ENCODE assay signal across 29 mouse cellular contexts in genomic region chr9:27824424-27824823, GRCm38 (mm10). TPM values are rescaled to one million over a fixed set of nuclear protein-coding genes. Genes with fewer than 3 reads are reported as not detected.
DNase-seq lines count a peak whose midpoint lies in the region; ATAC-seq lines count a peak whose summit lies in the region.
"Had no signal": no experiment of that assay in that cellular context is flagged by ENCODE, and none has a peak within 500 bp of the region (broad histone marks: within the 10 kb centered on the region; RNA-seq: fewer than 3 reads in every experiment).

No protein-coding gene starts in this region.

- H3K4me2 ChIP-seq in kidney, embryonic 16.5 days (replicated peaks; ENCODE audit: low read depth, low read length), result no peak overlapping the region
- H3K4me2 ChIP-seq in limb, embryonic 11.5 days (ENCODE audit: low read depth, severe bottlenecking), result no peak overlapping the region
- H3K4me2 ChIP-seq in stomach, embryonic 14.5 days (replicated peaks; ENCODE audit: low read depth, low read length), result no peak overlapping the region
- H3K4me2 ChIP-seq: embryonic facial prominence, embryonic 15.5 days; forebrain, embryonic 12.5 days; heart, embryonic 11.5 days; hindbrain, embryonic 13.5 days; limb, embryonic 15.5 days; liver, embryonic 13.5 days; midbrain, embryonic 12.5 days; neural tube, embryonic 12.5 days had no signal

- DNase-seq in kidney, adult 18-20 months, result no peak
- peak; percentile 23 for DNase-seq in limb, embryonic 11.5 days (ENCODE audit: low spot score)
- no peak for DNase-seq in limb, embryonic 10.5 days (ENCODE audit: low spot score)
- peak; percentile 53 for DNase-seq in NIH3T3 (ENCODE audit: low read depth)
- DNase-seq in hindbrain, embryonic 10.5 days (ENCODE audit: low spot score), result no peak
- no peak for DNase-seq in heart, embryonic 10.5 days (ENCODE audit: low spot score)
- DNase-seq: adrenal gland, postnatal 25 days; cerebellum, adult 11-12 months; cerebellum, postnatal 10 days; forebrain, postnatal 0 days; gastrocnemius, postnatal 10 days; heart, postnatal 36 days; liver, embryonic 13.5 days; lung, postnatal 36 days; thymus, adult 18-20 months; thymus, postnatal 25 days had no signal

- no peak overlapping the region for H3K27ac ChIP-seq in kidney, embryonic 16.5 days (ENCODE audit: low read length)
- H3K27ac ChIP-seq in limb, embryonic 11.5 days (replicated peaks; ENCODE audit: low read depth, low read length), result no peak overlapping the region
- no peak overlapping the region for H3K27ac ChIP-seq in limb, embryonic 10.5 days
- no peak overlapping the region for H3K27ac ChIP-seq in stomach, embryonic 14.5 days (ENCODE audit: low read length)
- no peak overlapping the region for H3K27ac ChIP-seq in hindbrain, embryonic 10.5 days
- no peak overlapping the region for H3K27ac ChIP-seq in heart, embryonic 10.5 days
- H3K27ac ChIP-seq: embryonic facial prominence, embryonic 10.5 days; embryonic facial prominence, embryonic 15.5 days; forebrain, embryonic 12.5 days; hindbrain, embryonic 13.5 days; limb, embryonic 15.5 days; liver, embryonic 13.5 days; midbrain, embryonic 12.5 days; neural tube, embryonic 12.5 days had no signal

- no peak overlapping the region for H3K9ac ChIP-seq in kidney, embryonic 16.5 days (replicated peaks; ENCODE audit: low read length)
- no peak overlapping the region for H3K9ac ChIP-seq in limb, embryonic 11.5 days (ENCODE audit: low read length)
- H3K9ac ChIP-seq in stomach, embryonic 14.5 days (replicated peaks; ENCODE audit: low read depth, low read length), result no peak overlapping the region
- H3K9ac ChIP-seq: embryonic facial prominence, embryonic 15.5 days; forebrain, embryonic 12.5 days; forebrain, postnatal 0 days; hindbrain, embryonic 13.5 days; limb, embryonic 15.5 days; liver, embryonic 13.5 days; midbrain, embryonic 12.5 days; neural tube, embryonic 12.5 days had no signal

- ATAC-seq in kidney, embryonic 16.5 days (ENCODE audit: low FRiP score, low TSS enrichment), result peak; percentile 75
- ATAC-seq in limb, embryonic 11.5 days (ENCODE audit: insufficient number of reproducible peaks, low FRiP score, low TSS enrichment, low read depth), result peak; percentile 60; the same call in 1 of the 2 replicates
- peak; percentile 74; the same call in 1 of the 2 replicates for ATAC-seq in stomach, embryonic 14.5 days (ENCODE audit: insufficient number of reproducible peaks, insufficient read depth, low FRiP score, low read depth)
- ATAC-seq: CD4-positive, CD25-positive, alpha-beta regulatory T cell, adult 4 months; forebrain, postnatal 0 days; intestine, postnatal 0 days had no signal

- H3K9me3 ChIP-seq in kidney, embryonic 16.5 days (ENCODE audit: low read length), result no peaks in the 10 kb centered on the region
- no peaks in the 10 kb centered on the region for H3K9me3 ChIP-seq in limb, embryonic 11.5 days (ENCODE audit: control insufficient read depth, low read length)
- H3K9me3 ChIP-seq in limb, embryonic 10.5 days (replicated peaks), result no peaks in the 10 kb centered on the region
- no peaks in the 10 kb centered on the region for H3K9me3 ChIP-seq in stomach, embryonic 14.5 days (ENCODE audit: control insufficient read depth, low read depth, low read length)
- no peaks in the 10 kb centered on the region for H3K9me3 ChIP-seq in hindbrain, embryonic 10.5 days
- H3K9me3 ChIP-seq in heart, embryonic 10.5 days, result no peaks in the 10 kb centered on the region
- H3K9me3 ChIP-seq: embryonic facial prominence, embryonic 10.5 days; embryonic facial prominence, embryonic 15.5 days; forebrain, embryonic 12.5 days; hindbrain, embryonic 13.5 days; limb, embryonic 15.5 days; liver, embryonic 13.5 days; midbrain, embryonic 12.5 days; neural tube, embryonic 12.5 days had no signal

- H3K4me1 ChIP-seq in kidney, embryonic 16.5 days (ENCODE audit: insufficient read depth, low read length), result no peaks in the 10 kb centered on the region
- H3K4me1 ChIP-seq in limb, embryonic 11.5 days (ENCODE audit: control insufficient read depth, insufficient read depth, low read length), result no peaks in the 10 kb centered on the region
- H3K4me1 ChIP-seq in limb, embryonic 10.5 days, result 0 out of 2 replicates have a peak, but pooled peaks cover 7% of the 10 kb centered on the region
- H3K4me1 ChIP-seq in stomach, embryonic 14.5 days (ENCODE audit: control insufficient read depth, insufficient read depth, low read length), result no peaks in the 10 kb centered on the region; the same call in 1 of the 2 replicates
- H3K4me1 ChIP-seq in hindbrain, embryonic 10.5 days (replicated peaks), result no peaks in the 10 kb centered on the region
- H3K4me1 ChIP-seq in heart, embryonic 10.5 days, result no peaks in the 10 kb centered on the region
- H3K4me1 ChIP-seq: embryonic facial prominence, embryonic 10.5 days; embryonic facial prominence, embryonic 15.5 days; forebrain, embryonic 12.5 days; hindbrain, embryonic 13.5 days; limb, embryonic 15.5 days; liver, embryonic 13.5 days; midbrain, embryonic 12.5 days; neural tube, embryonic 12.5 days had no signal

- WGBS in kidney, embryonic 16.5 days, result 30% methylated on average over 7 of the region's 7 CpGs
- 37% methylated on average over 7 of the region's 7 CpGs for WGBS in limb, embryonic 11.5 days
- 44% methylated on average over 7 of the region's 7 CpGs for WGBS in limb, embryonic 10.5 days
- WGBS in stomach, embryonic 14.5 days, result 15% methylated on average over 7 of the region's 7 CpGs
- 86% methylated on average over 7 of the region's 7 CpGs for WGBS in hindbrain, embryonic 10.5 days
- 74% methylated on average over 7 of the region's 7 CpGs for WGBS in heart, embryonic 10.5 days

- H3K4me3 ChIP-seq in kidney, embryonic 16.5 days (ENCODE audit: low read length), result no peak overlapping the region
- no peak overlapping the region for H3K4me3 ChIP-seq in limb, embryonic 11.5 days (ENCODE audit: low read depth, low read length)
- no peak overlapping the region for H3K4me3 ChIP-seq in limb, embryonic 10.5 days
- H3K4me3 ChIP-seq in stomach, embryonic 14.5 days (ENCODE audit: low read depth, low read length), result no peak overlapping the region
- H3K4me3 ChIP-seq in hindbrain, embryonic 10.5 days, result no peak overlapping the region
- no peak overlapping the region for H3K4me3 ChIP-seq in heart, embryonic 10.5 days
- H3K4me3 ChIP-seq: embryonic facial prominence, embryonic 10.5 days; embryonic facial prominence, embryonic 15.5 days; forebrain, embryonic 12.5 days; hindbrain, embryonic 13.5 days; limb, embryonic 15.5 days; liver, embryonic 13.5 days; midbrain, embryonic 12.5 days; myocyte; neural tube, embryonic 12.5 days had no signal

- H3K27me3 ChIP-seq in kidney, embryonic 16.5 days (ENCODE audit: insufficient read depth, low read length), result no peaks in the 10 kb centered on the region
- 0 out of 2 replicates have a peak, but pooled peaks cover 2% of the 10 kb centered on the region for H3K27me3 ChIP-seq in limb, embryonic 11.5 days (ENCODE audit: control insufficient read depth, insufficient read depth, low read length)
- H3K27me3 ChIP-seq in limb, embryonic 10.5 days (ENCODE audit: low read depth, poor library complexity, severe bottlenecking), result peaks cover 16% of the 10 kb centered on the region; the same call in 1 of the 2 replicates
- H3K27me3 ChIP-seq in stomach, embryonic 14.5 days (ENCODE audit: control insufficient read depth, insufficient read depth, low read length), result no peaks in the 10 kb centered on the region
- no peaks in the 10 kb centered on the region for H3K27me3 ChIP-seq in hindbrain, embryonic 10.5 days (ENCODE audit: insufficient read depth, poor library complexity, severe bottlenecking)
- no peaks in the 10 kb centered on the region for H3K27me3 ChIP-seq in heart, embryonic 10.5 days (ENCODE audit: insufficient read depth, poor library complexity, severe bottlenecking)
- H3K27me3 ChIP-seq: embryonic facial prominence, embryonic 15.5 days; forebrain, embryonic 12.5 days; hindbrain, embryonic 13.5 days; limb, embryonic 15.5 days; liver, embryonic 13.5 days; midbrain, embryonic 12.5 days; neural tube, embryonic 12.5 days had no signal

- no peaks in the 10 kb centered on the region for H3K36me3 ChIP-seq in kidney, embryonic 16.5 days (ENCODE audit: insufficient read depth, low read length)
- no peaks in the 10 kb centered on the region for H3K36me3 ChIP-seq in limb, embryonic 11.5 days (ENCODE audit: control insufficient read depth, insufficient read depth, low read length)
- no peaks in the 10 kb centered on the region for H3K36me3 ChIP-seq in limb, embryonic 10.5 days
- H3K36me3 ChIP-seq in stomach, embryonic 14.5 days (ENCODE audit: control insufficient read depth, insufficient read depth, low read length), result no peaks in the 10 kb centered on the region
- no peaks in the 10 kb centered on the region for H3K36me3 ChIP-seq in hindbrain, embryonic 10.5 days
- H3K36me3 ChIP-seq in heart, embryonic 10.5 days, result no peaks in the 10 kb centered on the region
- H3K36me3 ChIP-seq: embryonic facial prominence, embryonic 10.5 days; embryonic facial prominence, embryonic 15.5 days; forebrain, embryonic 12.5 days; hindbrain, embryonic 13.5 days; limb, embryonic 15.5 days; liver, embryonic 13.5 days; midbrain, embryonic 12.5 days; neural tube, embryonic 12.5 days had no signal

RNA-seq across cellular contexts. Expression of gene Opcml, which starts 33.8 kb away (rescaled TPM):
- 2.0 and 2.8 TPM in 2 replicates for polyA plus RNA-seq in kidney, embryonic 16.5 days (2015; fragmentation: Nextera tagmentation; extraction: Ambion mirVana)
- 0.20 and 0.26 TPM in 2 replicates for polyA plus RNA-seq in limb, embryonic 11.5 days (2014; fragmentation: Nextera tagmentation; extraction: Ambion mirVana)
- 0.46 and 0.90 TPM in 2 replicates for polyA plus RNA-seq in limb, embryonic 10.5 days (2016; fragmentation: Nextera tagmentation; extraction: Ambion mirVana)
- polyA plus RNA-seq in stomach, embryonic 14.5 days (2014; fragmentation: Nextera tagmentation; extraction: Ambion mirVana), result 7.0 and 7.6 TPM in 2 replicates
- polyA plus RNA-seq in hindbrain, embryonic 10.5 days (2016; fragmentation: Nextera tagmentation; extraction: Ambion mirVana), result 2.2 and 2.5 TPM in 2 replicates
- polyA plus RNA-seq in heart, embryonic 10.5 days (2016; fragmentation: Nextera tagmentation; extraction: Ambion mirVana), result 1.7 and 4.3 TPM in 2 replicates
- polyA plus RNA-seq: CD4-positive, CD25-positive, alpha-beta regulatory T cell, adult 4 months; myocyte had no signal

Comparison
In these comparisons a context has a peak if more than half of its experiments do, and no peak if none do; other contexts are left out.
1. DNase-seq: peak in limb, embryonic 11.5 days (single experiment) and NIH3T3 (single experiment); none in kidney, adult 18-20 months (single experiment), limb, embryonic 10.5 days (single experiment), hindbrain, embryonic 10.5 days (single experiment) and heart, embryonic 10.5 days (single experiment).
2. Peak in every context shown above with its lines, with median percentiles within 50 percentile points of each other: ATAC-seq.